Mouse (Mus musculus) gastrocnemius, postnatal 4 days (tissue): ENCODE measurements around the gene Ctnnbl1. TPM values are rescaled to one million over a fixed set of nuclear protein-coding genes. Genes with fewer than 3 reads are reported as not detected.

ENCODE experiments used
- DNase-seq, 2 experiments: peaks; one replicate each; pipeline ENCODE4 v3.0.0; 2021 to 2022; ENCODE audit warnings: low spot score in 2 of 2, mixed read lengths in 2 of 2
- total RNA-seq, 2 experiments: library from RNA; stranded (reverse); gene quantifications; 2 replicates each; pipeline ENCODE4 v1.2.3; 2021

Ctnnbl1 gene
- total RNA-seq, 2 experiments from 2014 or later = 19.8 to 20.3 TPM

DNA sequence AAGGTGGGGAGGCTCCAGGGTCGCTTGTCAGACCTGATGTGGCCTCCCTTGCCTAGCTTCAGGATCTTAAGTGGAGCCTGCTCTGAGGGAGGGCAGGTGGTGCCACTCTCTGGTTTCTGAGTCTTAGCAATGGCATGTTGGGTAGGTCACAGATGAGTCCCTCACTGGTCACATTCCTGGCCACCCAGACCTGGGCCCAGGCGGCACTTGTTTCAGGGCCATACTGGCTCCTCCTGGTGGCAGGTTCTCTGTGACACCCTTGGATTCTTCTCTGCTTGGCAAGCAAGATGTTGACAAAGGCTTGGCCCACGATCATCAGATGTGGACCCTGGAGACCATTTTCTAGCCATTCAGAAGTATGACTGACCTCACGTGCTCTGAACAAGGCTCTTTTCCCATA is 195.5 kb downstream of the Ctnnbl1 start:
- DNase-seq = no peak

- DNase-seq = no peak
Observed at GRCm38 (mm10) chr2:157935444-157936171, 198.4 kb downstream of the Ctnnbl1 start.

- no peak for DNase-seq
Observed at GRCm38 (mm10) chr2:157936676-157937075, 199.5 kb downstream of the Ctnnbl1 start.

- DNase-seq = no peak
Observed at GRCm38 (mm10) chr2:157940586-157941185, 203.5 kb downstream of the Ctnnbl1 start.

Other genes starting within 250 kb of the Ctnnbl1 start
- 10 to 100 TPM; 20.2 to 41.1 TPM for gene Nnat, start 177.3 kb upstream of the Ctnnbl1 start, total RNA-seq
- 10 to 100 TPM; 41.0 to 43.3 TPM for gene Blcap, start 166.1 kb upstream of the Ctnnbl1 start, total RNA-seq
- under 1 TPM in 1 of 2 experiments, not detected in 1; 0.18 TPM for gene Vstm2l, start 177.3 kb downstream of the Ctnnbl1 start, total RNA-seq